Mouse (Mus musculus) spleen, postnatal 4 days (tissue): Measurements from ENCODE around the gene Fam53b.
A peak's percentile ranks its signal among the peaks of the same experiment; 100 is the strongest.

Experiments
- DNase-seq, 2 experiments: peaks; one replicate each; pipeline ENCODE4 v3.0.0; 2022; ENCODE audit warnings: low spot score in 2 of 2

The Fam53b gene

GRCm38 (mm10) chr7:132810879-132811278, 2.8 kb downstream of the Fam53b start:
- DNase-seq = peak; percentile 94 to 99

DNA sequence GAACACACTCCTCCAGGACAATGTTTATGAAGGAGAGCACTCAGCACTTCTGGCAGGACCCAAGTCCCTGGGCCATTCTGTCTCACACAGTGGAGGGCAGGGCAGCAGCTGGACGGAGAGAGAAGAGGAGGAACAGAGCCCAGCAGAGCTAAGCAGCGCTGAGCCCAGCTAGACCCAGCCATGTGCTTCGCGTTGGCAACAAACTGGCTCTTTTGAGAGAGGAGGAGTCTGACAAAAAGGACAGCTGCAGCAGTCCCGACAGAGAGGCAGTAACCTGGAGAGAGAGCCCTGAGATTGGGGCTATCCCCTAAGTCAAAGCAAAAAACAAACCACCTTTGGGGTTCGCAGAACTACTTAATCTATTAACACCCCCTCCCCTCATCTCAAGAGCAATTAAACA, 3.3 kb downstream of the Fam53b start:
- no peak for DNase-seq

GRCm38 (mm10) chr7:132809721-132810120, 4.0 kb downstream of the Fam53b start:
- no peak for DNase-seq

- no peak for DNase-seq
Measured at GRCm38 (mm10) chr7:132808841-132809682, 4.6 kb downstream of the Fam53b start.

GRCm38 (mm10) chr7:132808051-132808796, 5.5 kb downstream of the Fam53b start:
- DNase-seq = no peak

GRCm38 (mm10) chr7:132806926-132807857, 6.5 kb downstream of the Fam53b start:
- DNase-seq = no peak

- DNase-seq = no peak
Measured at GRCm38 (mm10) chr7:132806286-132806685, 7.4 kb downstream of the Fam53b start.

DNA sequence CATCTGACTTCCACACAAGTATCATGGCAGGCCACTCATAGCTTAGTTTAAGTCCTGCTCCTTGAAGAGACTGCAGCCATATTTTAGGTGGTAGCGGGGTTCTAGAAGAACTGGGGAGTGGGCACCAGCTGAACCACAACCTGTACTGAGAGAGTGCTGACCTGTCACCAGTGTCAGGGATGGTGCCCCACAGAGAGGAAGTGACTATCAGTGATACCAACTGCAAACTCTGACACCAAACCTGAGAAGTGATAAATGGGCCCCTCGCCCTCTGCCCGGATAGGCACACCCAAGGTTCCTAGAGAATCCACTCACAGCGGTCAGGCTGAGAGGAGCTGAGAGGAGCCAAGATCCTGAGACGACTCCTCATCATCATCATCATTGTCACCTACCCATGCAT, 8.7 kb downstream of the Fam53b start:
- no peak for DNase-seq

DNA sequence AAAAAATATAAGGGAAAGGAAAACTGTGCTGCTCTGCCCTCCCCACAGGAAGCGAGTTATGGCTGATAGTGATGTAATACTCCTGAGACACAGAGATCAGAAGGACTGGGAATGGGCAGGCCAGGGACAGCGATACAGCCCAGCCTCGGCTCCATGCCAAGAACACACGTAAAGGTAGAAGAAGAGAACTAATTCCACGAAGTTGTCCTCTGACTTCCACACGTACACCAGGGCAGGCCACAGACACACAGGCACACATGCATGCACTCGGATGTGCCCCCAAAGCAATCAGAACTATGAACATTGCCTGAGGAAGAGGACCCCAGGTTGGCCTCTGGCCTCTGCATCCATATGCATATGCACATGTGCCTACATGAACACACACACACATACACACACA, 9.2 kb downstream of the Fam53b start:
- DNase-seq = no peak

DNA sequence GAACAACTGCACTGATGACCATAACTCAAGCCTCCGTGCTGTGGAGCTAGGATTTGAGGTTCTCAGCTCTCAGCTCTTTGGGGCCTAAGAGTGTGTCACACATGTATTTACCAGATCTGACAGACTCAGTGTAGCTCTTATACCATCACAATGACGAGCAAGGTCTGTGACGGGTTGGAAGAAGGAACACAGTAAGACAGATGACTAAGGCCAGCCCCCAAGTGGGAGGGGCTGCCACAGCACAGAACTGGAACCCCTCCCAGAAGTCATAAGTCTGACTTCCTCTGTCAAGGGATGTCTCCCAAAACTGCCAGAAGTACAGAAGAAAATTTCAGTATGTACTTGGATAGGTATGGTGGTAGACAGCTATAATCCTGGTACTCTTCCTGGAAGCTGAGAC, 9.7 kb downstream of the Fam53b start:
- DNase-seq = no peak

GRCm38 (mm10) chr7:132803336-132803735, 10.3 kb downstream of the Fam53b start:
- DNase-seq = peak in 1 of 2 experiments; percentile 59

DNA sequence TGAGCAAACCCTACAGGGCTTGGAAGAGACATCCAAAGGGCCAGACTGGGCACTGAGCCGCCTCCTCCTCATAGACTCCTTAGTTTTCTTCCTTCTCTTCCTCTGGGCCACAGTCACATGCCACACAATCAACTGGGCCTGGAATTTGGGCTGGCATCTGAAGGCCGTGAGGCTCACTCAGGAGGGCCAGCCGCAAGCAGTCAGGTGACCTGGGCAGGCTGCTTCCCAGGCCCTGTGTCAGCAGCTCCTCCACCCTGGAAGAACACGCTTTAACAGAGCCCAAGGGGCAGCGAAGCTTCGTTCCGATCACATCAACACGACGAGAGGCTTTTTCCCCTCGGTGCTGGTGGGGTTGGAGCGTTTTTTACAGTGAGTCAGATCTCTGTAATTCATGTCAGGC, 11.0 kb downstream of the Fam53b start:
- DNase-seq = peak in 1 of 2 experiments; percentile 58

- DNase-seq = peak in 1 of 2 experiments; percentile 54
Measured at GRCm38 (mm10) chr7:132802066-132802465, 11.6 kb downstream of the Fam53b start.

DNA sequence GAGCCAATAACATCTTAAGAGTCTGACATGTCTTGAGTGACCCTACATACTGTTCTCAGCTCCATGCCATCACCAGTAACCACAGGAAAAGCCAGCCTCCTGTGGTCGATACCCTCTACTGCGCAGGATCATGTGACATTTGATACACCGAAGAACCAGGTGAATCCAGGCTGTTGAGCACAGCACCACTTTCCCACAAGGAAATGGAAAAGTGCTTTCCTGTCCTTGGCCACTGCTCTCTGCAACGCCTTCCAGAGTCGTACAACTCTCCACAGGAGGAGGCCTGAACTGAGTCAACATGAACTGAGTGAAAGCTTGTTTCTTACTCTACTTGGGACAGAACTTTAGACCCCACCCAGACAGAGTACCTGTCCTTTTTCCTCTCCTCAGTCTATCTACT, 12.2 kb downstream of the Fam53b start:
- peak in 1 of 2 experiments; percentile 44 for DNase-seq

DNA sequence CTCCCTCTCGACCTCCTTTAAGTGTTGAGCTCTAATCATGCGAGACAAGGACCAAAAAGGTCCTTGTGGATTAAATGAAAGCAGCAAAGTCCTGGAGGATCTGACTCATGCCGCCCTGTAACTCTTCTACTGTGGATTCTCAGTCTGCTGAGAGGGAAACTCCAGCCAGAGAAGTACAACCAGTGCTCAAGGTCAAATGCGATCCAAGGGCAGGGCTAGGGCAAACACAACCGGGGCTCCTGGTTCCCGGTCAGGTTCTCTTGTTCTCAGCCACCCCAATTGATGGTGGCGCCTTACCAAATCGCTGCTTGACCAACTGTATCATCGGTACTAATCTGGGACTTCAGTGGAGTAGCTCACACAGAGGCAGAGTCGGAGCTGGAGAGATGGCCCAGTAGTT, 12.8 kb downstream of the Fam53b start:
- DNase-seq = peak in 1 of 2 experiments; percentile 58

GRCm38 (mm10) chr7:132799119-132800016, 14.3 kb downstream of the Fam53b start:
- no peak for DNase-seq

- no peak for DNase-seq
Measured at GRCm38 (mm10) chr7:132795141-132795540, 18.5 kb downstream of the Fam53b start.

DNA sequence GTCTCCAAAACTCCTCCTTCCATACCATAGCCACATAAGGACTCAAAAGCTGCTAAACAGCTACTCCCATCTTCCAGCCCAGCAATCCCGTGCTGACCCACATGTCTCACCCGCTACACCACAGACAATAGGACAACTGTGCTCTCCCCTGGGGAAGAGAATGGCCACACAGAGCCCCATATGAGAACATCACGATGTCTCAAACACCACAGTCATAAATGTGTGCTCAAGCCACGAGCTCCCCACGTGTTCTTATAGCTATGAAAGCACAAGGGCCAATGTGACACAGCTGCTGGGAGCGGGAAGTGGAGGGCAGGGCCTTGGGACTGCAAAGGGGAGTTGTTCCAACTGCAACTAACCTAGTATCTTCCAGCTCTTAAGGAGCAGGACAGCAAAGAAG, 20.2 kb downstream of the Fam53b start:
- DNase-seq = no peak

DNA sequence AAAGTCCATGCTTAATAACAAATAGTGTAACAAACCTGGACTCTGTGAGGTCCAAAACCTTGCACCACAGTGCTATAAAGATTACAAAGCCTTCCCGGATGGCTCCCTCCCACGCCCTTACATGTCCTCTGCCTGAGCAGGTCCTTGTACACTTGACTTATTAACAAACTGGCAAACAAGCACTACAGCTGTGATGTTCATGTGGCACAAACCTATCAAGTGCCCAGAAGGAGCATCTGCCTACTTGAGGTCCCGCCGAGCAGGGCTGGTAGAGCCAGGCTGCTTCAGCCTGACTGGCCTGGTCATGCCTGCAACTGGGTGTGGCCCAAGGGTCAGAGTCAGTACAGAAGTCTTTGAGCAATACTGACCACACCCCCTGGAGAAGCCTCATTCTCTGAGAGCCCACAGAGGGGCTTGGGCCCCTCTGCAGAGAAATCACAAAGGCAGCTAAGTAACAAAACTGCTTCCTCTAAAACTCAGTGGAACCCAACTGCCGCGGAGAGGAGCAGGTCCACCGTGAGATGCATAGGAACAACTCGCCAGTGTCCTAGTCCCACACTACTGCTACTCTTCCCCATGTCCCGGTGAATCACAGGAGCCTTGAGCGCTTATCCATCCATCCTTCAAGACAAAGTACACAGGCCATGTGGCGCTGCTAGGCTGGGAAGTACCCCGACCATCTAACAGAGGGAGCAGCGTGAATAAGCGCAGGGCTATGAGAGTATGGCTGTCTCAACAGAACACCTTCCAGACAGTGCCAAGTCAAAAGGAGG, 23.1 kb downstream of the Fam53b start:
- DNase-seq = no peak

DNA sequence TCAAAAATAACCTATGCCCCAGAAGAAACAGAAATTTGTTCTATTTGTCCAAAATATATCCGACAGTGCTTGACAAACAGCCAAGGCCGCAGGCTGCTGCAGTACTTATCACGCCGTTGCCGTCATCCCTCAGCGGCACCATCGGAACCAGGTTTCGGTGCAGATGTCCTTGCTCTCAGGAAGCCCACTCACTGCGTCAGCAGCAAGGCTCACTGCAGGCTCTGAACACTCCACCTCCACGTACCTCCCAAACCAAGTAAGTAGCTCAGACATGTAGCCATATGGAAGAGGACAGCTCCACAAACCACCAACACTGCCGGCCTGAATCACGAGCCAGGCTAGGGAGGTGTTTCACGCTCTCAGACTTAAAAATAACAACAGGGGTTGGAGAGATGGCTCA, 24.9 kb downstream of the Fam53b start:
- DNase-seq = no peak
